Mouse (Mus musculus): Measurements from ENCODE around the gene Efl1. TPM values are rescaled to one million over a fixed set of nuclear protein-coding genes. Genes with fewer than 3 reads are reported as not detected.

The Efl1 gene
- polyA plus RNA-seq, 1 experiment: 10.3 TPM

DNA sequence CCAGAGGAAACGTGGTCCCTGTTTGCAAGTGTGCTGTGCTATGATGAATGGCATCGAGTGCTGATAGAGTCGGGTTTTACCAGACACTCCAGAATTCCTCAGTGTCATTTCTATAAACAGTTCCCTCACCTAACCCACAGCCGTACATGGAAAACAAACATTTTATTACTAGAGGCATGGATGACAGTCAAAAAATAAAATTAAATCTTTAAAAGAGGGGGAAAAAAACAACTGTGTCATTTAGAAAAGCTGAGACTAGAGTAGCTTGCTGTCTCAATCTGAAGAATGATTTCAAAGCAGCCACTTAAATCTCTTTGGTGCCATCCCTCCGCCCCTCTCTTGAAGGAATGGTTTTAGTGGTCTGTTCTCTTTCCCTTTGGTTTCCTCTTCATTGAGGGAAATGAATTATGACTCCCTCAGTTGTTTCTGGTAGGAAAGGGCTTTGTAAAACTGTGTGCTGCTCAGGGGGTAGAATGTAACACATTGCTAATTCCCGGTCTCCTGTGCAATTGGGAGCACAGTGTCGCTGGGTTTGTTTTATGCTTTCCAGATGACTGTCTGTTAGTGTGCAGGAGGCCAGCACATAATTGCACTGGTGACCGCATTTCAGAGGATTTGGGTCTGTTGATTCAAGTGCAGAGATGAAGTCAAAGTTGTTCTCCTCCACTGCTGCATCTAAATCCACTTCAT is 67.6 kb downstream of the Efl1 start:
- Histone ChIP-seq H3K4me3 (ENCODE audit: insufficient read depth, low read length) (no peak overlapping the region), H3K4me1 (ENCODE audit: control insufficient read depth, insufficient read depth, low read length) (no peaks in the 10 kb centered on the region; the same call in 1 of the 2 replicates), H3K27ac (ENCODE audit: insufficient read depth, low read depth, low read length) (no peak overlapping the region)
- no peak for TF ChIP-seq POLR2A (IDR thresholded peaks at IDR 0.05; ENCODE audit: borderline replicate concordance, low read depth, low read length)
- TF ChIP-seq CTCF (IDR thresholded peaks at IDR 0.05; ENCODE audit: low read depth, low read length): no peak

DNA sequence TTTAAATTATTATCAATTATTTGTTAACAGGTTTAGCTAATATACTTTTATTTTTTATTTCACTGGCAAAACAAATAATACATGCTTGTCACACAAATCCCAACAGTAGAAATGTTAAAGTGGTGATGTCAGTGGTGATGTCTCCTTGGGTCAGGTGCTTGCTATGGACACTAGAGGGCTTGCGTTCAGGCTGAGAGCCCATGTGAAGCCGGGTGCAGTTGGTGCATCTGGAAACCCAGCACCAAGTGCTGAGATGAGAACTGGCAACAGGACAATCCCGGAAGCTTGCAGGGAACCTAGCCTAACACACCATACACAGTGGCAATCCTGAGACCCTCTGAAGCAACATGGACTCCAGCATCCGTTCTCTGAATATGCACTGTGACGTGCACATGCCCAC is 70.9 kb downstream of the Efl1 start:
- TF ChIP-seq POLR2A (IDR thresholded peaks at IDR 0.05; ENCODE audit: borderline replicate concordance, low read depth, low read length) (no peak), CTCF (IDR thresholded peaks at IDR 0.05; ENCODE audit: low read depth, low read length) (no peak)
- H3K4me1 ChIP-seq (ENCODE audit: control insufficient read depth, insufficient read depth, low read length): no peaks in the 10 kb centered on the region; the same call in 1 of the 2 replicates

DNA sequence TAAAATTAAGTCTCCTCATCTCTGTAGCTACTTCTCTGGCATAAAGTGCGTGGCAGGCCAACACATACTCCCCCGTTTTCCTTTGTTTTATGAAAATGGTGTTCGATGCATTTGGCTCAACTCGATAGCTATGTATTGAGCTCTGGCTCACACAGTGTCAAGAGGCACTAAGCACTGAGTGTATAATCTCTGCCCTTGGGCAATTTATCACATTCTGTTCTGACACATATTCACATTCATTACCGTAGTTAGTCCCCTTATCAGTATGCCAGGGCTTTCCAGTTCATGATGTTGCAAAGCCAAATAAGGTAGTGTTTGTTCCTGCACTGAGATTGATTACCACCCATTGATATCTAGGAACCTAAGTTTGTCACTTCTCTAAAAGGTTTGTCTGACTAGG is 71.3 kb downstream of the Efl1 start:
- Histone ChIP-seq H3K4me3 (ENCODE audit: insufficient read depth, low read length) (no peak overlapping the region), H3K27ac (ENCODE audit: insufficient read depth, low read depth, low read length) (no peak overlapping the region), H3K4me1 (ENCODE audit: control insufficient read depth, insufficient read depth, low read length) (no peaks in the 10 kb centered on the region; the same call in 1 of the 2 replicates)
- TF ChIP-seq CTCF (IDR thresholded peaks at IDR 0.05; ENCODE audit: low read depth, low read length) (no peak), POLR2A (IDR thresholded peaks at IDR 0.05; ENCODE audit: borderline replicate concordance, low read depth, low read length) (no peak)

More for the DNA sequence above, 70.9 kb downstream of the Efl1 start:
- Histone ChIP-seq H3K27ac (ENCODE audit: insufficient read depth, low read depth, low read length) (no peak overlapping the region), H3K4me3 (ENCODE audit: insufficient read depth, low read length) (no peak overlapping the region)

DNA sequence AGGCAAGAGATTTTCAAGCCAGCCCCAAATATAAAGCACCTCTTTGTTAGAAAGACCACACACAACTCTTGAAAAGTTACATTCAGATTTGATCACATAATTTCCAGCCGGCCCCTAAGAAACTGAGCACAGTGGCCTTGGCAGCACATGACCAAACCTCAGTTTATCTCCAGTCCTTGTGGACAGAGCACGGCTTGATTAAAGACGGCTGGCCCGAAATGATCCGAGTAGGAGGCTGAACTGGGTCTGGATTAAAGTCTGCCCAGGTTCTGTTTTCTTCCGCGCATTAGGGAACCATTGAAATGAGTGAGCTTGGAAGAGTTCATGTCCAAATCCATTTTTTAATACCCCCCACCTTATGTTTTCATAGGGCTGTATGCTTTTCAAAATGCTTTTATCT is 72.1 kb downstream of the Efl1 start:
- H3K27ac ChIP-seq (ENCODE audit: insufficient read depth, low read depth, low read length): no peak overlapping the region
- H3K4me3 ChIP-seq (ENCODE audit: insufficient read depth, low read length): no peak overlapping the region
- no peak for TF ChIP-seq CTCF (IDR thresholded peaks at IDR 0.05; ENCODE audit: low read depth, low read length)
- no peak for TF ChIP-seq POLR2A (IDR thresholded peaks at IDR 0.05; ENCODE audit: borderline replicate concordance, low read depth, low read length)
- no peaks in the 10 kb centered on the region; the same call in 1 of the 2 replicates for H3K4me1 ChIP-seq (ENCODE audit: control insufficient read depth, insufficient read depth, low read length)

DNA sequence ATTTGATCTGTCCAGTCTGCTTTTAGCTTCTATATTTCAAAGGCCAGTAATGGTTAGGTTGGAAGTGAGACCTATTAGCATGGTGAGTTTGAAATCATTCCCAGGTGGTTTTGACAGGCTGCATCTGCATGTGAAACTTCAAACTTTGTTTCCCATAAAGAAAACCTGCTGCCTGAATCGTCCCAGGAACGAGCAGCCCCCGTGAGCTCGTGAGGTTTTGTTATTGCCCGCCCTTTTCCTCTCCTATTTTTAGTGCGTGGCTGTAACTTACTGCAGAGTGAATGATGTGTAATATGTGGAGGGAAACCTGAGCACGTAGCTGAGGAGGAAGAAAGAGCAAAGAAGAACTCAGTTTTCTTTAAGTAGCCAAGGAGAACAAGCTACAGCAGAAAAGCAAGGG is 72.5 kb downstream of the Efl1 start:
- H3K4me1 ChIP-seq (ENCODE audit: control insufficient read depth, insufficient read depth, low read length): no peaks in the 10 kb centered on the region; the same call in 1 of the 2 replicates
- no peak overlapping the region for H3K27ac ChIP-seq (ENCODE audit: insufficient read depth, low read depth, low read length)
- no peak for TF ChIP-seq CTCF (IDR thresholded peaks at IDR 0.05; ENCODE audit: low read depth, low read length)
- no peak for TF ChIP-seq POLR2A (IDR thresholded peaks at IDR 0.05; ENCODE audit: borderline replicate concordance, low read depth, low read length)
- no peak overlapping the region for H3K4me3 ChIP-seq (ENCODE audit: insufficient read depth, low read length)

DNA sequence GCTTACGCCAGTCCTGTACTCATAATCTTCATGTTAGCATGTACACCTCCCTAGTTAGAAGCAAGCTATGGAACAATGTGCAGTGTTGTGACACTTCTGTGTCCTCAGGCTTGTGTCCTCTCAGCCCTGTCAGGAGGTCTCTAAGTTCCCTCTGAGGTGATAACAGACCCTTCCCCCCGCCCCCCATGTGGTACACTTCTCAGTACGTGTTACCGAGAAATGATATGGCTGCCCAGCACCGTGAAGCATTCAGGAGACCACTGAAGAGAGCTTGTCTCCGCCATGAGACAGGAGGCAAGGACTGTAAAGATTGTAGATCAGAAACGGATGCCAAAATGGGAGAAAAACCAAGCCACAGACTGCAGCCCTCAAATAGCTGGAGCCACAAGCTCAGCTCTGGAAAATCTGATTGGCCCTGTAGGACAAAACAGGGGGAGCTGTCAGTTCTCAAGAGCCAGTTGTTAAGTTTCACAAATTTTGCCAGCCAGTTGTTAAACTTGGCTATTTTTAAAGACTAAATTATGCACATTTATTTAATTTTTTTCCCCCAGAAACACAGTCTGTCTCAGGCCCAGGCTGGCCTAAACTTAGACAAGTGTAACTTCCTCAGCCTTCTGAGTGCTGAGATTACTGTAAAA is 74.2 kb downstream of the Efl1 start:
- H3K4me1 ChIP-seq (ENCODE audit: control insufficient read depth, insufficient read depth, low read length): no peaks in the 10 kb centered on the region; the same call in 1 of the 2 replicates
- H3K4me3 ChIP-seq (ENCODE audit: insufficient read depth, low read length): no peak overlapping the region
- no peak overlapping the region for H3K27ac ChIP-seq (ENCODE audit: insufficient read depth, low read depth, low read length)
- TF ChIP-seq POLR2A (IDR thresholded peaks at IDR 0.05; ENCODE audit: borderline replicate concordance, low read depth, low read length) (no peak), CTCF (IDR thresholded peaks at IDR 0.05; ENCODE audit: low read depth, low read length) (no peak)

DNA sequence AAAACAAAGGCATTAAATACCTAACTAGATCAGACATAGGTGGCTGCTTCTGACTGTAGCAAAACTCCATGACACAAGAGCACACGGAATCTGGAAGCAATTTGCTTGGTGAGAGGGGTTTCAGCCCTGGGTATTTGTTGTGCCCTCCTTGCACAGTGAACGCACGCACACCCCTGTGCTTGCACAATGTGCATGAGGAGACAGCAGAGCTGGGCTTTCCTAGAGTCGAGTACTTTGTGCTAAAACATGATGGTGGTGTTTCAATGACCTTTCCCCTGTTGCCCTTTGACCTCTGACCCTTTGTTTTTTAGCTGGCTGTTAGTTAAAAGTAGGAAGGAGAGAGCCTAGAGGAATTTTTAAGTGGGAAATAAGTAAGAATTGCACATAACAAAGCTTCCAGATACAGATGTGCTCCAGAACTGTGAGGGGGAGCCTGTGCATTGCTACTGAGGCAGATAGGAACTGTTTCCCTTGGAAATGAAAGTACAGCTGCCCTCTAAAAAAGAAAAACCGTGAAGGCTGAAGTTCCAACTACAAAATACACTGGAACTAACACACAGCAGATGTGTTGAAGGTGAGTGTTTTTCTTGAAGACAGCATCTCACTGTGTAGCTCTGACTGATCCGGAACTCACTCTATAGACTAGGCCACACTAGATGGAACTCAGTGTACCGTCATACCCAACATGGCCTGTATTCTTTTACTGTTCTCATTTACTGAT is 74.9 kb downstream of the Efl1 start:
- Histone ChIP-seq H3K4me1 (ENCODE audit: control insufficient read depth, insufficient read depth, low read length) (no peaks in the 10 kb centered on the region; the same call in 1 of the 2 replicates), H3K27ac (ENCODE audit: insufficient read depth, low read depth, low read length) (no peak overlapping the region)
- TF ChIP-seq POLR2A (IDR thresholded peaks at IDR 0.05; ENCODE audit: borderline replicate concordance, low read depth, low read length) (no peak), CTCF (IDR thresholded peaks at IDR 0.05; ENCODE audit: low read depth, low read length) (no peak)

DNA sequence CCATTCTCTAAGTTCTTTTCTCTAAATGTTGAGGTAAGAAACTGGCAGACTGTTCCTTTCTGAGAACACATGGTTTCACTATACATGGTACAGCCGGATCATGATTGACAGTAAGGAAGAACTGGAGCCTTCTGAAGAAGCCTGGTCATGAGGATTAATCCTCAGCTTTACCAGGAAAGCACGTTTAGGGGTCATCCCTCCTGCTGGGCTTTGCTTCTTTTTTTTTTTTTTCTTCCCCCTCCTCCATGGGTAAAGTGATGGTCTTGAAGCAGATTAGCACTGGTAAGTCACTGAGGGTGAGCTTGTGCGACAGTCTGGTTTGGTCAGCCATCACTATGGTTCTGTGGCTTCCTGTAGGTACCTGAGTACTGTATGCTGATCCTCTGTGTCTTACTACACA is 76.1 kb downstream of the Efl1 start:
- no peak overlapping the region for H3K27ac ChIP-seq (ENCODE audit: insufficient read depth, low read depth, low read length)
- no peak overlapping the region for H3K4me3 ChIP-seq (ENCODE audit: insufficient read depth, low read length)
- TF ChIP-seq CTCF (IDR thresholded peaks at IDR 0.05; ENCODE audit: low read depth, low read length): no peak
- TF ChIP-seq POLR2A (IDR thresholded peaks at IDR 0.05; ENCODE audit: borderline replicate concordance, low read depth, low read length): no peak
- H3K4me1 ChIP-seq (ENCODE audit: control insufficient read depth, insufficient read depth, low read length): no peaks in the 10 kb centered on the region; the same call in 1 of the 2 replicates

More for the DNA sequence above, 74.9 kb downstream of the Efl1 start:
- no peak overlapping the region for H3K4me3 ChIP-seq (ENCODE audit: insufficient read depth, low read length)

DNA sequence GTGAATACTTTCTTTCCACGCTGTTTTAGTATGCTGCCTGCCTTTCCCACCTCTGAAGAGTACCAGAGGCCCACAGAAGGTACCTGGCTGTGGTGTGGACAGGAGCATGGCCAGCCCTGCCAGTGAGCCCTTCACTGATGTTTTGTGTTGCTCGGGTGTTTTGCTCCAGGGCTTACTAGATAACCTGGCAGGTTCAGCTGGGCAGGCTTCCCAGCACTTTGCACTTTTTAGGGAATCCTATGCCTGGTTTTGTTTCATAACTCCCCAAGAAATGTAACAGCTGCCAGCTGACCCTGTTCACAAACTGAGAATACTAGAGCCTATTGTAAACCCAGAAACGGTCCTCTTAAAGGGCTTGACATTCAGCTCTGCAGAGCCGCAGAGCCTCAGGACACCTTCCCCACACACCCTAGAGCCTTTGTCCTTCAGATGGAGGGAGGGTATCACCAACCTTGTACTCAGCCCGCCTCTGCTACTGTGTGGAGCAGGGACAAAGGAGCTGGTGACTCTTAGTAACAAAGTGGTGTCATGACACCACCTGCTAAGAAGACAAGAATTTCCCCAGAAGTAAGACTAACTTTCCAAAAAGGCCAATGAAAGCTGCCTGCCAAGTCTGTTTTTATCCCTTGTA is 76.7 kb downstream of the Efl1 start:
- H3K27ac ChIP-seq (ENCODE audit: insufficient read depth, low read depth, low read length): no peak overlapping the region
- no peak overlapping the region for H3K4me3 ChIP-seq (ENCODE audit: insufficient read depth, low read length)
- no peak for TF ChIP-seq POLR2A (IDR thresholded peaks at IDR 0.05; ENCODE audit: borderline replicate concordance, low read depth, low read length)
- H3K4me1 ChIP-seq (ENCODE audit: control insufficient read depth, insufficient read depth, low read length): no peaks in the 10 kb centered on the region; the same call in 1 of the 2 replicates

Data from bone marrow macrophage, adult 2 months (primary cell).